Mouse (Mus musculus): ENCODE data around the gene Lmntd1.

The Lmntd1 gene

DNA sequence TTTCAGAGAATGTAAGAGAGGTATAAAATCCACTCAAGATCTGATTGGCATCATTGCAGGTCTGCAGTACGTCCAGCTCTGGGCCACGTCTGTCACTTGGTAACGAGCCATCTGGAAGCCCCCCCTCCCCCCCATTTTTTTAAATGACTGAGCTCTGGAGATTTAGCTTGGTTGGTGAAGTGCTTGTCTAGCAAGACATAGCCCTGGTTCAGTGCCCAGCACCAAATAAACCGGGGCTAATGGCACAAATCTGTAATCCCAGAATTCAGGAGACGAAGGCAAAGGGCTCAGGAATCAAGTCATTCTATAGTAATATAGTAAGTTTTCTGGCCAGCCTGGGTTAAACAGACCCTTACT, 130.8 kb downstream of the Lmntd1 start:
- no peak for DNase-seq

DNA sequence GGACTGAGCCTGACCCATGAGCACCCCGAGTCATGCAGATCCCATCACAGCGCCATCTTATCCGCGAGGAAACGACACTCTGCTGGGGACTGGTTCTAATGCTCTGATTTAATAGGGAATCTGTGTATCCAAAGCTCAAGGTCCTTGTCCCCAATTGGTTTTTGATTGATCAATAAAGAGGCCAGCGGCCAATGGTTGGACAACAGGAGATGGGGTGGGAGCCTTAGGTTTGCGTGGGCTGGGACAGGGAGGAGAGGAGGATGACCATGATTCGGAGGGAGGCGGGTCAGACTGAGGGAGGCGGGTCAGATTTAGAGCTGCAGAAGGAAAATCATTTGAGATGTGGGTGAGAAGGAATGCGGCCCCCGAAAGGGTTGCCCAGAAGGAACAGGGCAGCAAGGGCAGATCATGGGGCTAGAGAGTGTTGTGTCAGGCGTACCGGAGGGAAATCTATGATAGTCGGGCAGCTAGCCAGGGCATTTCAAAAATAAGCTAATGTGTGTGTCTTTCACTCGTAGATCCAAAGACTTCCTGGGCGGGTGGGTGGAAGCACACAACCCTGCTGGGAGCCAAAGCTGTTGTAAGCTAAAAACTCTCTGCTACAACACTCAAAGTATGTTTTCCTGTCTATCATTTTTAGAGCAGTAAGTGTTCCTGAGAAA, 131.3 kb downstream of the Lmntd1 start:
- DNase-seq = peak; percentile 57

DNA sequence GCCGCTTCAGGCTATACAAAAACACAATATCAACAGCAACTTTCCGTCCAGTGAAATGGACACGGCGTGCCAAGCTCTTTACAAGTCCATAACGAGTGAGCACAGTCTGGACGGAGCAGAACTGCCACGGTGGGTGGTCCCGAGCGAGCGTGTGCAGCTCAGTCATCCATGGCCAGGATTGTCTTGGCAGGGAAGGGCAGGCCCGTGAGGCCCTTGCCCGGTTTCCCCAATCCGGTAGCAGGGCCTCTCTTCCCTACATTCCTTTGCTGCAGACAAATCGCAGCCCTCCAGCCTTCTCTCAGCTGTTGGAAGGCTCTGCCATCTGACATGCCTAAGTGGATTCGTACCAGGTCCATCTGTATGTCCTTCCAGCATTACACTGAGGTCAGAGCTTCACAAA, 132.2 kb downstream of the Lmntd1 start:
- peak; percentile 73 for DNase-seq

DNA sequence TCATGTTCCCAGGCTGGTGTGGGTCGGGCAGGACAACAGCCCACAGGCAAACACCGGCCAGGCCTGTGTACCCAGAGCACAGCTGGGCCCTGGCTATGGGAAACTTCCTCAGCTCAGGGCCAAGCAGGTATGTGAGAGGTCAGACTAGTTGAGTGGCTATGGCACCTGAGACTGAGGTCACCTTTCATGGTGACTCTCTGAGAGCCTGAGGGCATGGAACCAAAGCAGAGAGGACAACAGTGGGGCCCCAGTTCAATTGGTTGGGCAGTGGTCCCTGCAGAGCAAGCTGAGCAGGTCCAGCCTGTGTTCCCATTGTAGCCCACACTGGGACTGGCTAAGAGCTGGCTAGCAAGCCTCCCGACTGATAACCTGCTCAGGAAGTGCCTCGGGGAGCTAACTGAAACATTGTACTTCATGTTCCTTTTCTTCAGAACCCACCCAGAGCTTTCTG, 135.3 kb downstream of the Lmntd1 start:
- no peak for DNase-seq

DNA sequence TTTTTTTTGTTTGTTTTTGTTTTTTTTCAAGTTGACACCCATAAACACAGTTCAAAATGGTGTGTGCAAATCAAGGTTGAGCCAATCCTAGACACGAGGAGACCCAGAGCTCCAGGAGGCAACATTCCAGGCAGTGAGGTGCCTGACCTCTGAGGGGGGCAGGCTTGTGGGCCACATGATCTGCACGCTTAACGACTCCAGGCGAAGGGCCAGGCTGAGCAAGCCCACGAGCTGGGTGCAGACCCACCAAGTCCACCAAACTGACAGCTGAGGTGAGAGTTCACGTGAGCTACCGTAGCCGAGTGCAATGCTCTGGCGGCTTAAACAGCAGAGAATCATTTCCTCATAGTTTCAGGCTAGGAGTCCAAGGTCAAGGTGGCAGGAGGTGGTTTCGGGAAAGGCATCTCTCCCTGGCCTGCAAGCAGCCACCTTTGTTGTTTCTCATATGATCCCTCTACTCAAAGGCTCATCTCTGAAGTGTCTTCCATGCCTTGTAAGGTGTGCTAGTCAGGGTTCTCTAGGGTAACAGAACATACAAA, 136.7 kb downstream of the Lmntd1 start:
- no peak for DNase-seq

DNA sequence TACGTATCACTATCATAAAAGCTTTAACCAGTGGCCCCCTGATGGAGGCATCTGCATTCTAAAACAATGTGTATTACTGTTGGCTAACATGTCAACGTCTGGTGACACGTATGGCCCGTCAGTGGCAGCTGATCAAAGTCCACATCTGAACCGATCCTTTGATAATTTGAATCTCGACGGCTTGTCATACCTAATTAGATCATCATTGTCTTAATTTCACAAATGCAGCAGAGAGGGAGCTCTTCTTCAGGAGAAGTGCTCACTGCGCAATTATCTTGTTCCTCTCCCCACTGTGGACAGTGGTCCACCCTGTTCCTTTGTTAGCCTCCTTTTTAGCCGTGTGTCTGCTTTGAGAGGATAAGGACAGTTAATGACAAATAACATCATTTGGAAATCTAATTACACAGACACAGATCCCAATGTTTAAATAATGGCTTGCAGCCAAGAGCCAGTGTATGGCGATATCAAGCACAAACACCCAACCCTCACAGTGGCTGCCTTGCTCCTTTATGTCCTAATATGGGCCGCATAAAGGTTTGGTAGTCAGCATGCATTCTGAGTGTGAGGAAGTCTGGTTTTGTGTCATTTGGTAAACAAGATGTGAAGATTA, 142.4 kb downstream of the Lmntd1 start:
- no peak for DNase-seq

DNA sequence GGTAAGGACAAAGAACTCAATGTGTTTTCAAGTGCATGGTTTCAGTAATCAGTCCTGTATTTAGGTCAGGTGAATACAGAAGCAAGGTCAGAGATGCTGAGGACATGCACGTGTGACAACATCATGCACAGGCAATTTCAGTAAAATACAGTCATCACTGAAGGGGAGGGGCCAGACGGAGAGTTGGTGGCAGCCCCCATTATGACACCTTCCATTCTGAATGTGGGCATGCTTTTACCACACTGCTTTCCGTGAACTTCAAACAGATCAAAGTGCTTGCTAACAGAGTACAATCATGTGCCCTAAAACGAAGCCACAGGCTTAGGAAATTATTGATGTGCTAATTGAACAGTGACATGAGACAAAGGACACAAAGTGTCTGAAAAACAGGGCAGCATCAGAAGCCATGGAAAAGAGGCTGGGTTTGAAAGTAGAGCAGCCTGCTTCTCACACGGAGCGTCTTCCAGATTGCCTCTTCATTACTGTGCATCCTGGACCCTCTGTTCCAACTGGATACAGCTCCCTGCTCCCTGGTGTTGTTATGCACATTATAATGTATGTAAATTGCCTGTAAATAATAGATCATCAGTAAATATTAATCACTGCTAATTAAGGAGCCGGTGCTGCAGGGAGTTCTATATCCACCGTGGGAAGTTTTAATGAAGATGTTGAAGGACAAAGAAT, 144.7 kb downstream of the Lmntd1 start:
- DNase-seq = no peak

DNA sequence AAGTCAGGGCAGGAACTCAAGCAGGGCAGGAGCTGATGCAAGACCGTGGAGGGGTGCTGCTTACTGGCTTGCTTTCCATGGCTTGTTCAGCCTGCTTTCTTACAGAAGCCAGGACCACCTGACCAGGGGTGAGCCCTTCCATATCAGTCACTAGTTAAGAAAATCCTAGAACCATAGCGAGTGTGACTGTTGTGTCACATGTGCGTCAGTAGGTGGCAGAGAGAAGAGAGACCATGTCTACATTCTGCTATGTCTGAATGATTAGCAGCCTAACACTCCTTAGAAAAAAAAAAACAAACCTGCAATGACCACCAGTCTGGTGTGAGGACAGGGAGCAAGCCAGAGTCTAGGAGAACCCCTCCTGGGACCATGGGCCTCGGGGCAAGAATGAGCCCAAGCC, 150.1 kb downstream of the Lmntd1 start:
- DNase-seq = no peak

DNA sequence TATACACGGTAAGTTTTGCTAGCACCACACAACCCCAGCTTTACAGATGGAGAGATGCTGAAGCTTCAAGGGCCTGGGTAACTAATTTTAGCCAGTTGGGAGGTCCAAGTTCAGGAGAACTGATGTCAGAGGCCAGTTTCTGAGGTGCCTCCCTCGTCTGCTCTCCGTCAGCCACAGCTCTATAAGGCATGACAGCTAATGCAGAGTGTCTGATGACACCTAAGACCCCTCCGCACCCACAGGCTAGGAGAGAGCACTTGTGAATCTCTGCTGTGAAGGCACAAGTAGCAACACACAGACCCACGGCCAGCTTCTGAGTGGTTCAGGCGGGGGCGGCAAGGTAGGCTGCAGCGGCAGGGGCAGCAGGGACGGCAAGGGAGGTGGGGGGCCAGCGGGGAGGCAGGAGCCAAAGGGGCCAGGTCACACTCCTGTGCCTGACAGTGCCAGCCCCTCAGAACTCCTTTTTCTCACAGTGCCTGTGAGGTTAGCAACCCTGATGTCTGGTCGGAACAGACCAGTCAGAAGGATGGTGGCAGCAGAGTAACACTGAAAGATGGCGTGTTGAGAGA, 151.4 kb downstream of the Lmntd1 start:
- DNase-seq = no peak

DNA sequence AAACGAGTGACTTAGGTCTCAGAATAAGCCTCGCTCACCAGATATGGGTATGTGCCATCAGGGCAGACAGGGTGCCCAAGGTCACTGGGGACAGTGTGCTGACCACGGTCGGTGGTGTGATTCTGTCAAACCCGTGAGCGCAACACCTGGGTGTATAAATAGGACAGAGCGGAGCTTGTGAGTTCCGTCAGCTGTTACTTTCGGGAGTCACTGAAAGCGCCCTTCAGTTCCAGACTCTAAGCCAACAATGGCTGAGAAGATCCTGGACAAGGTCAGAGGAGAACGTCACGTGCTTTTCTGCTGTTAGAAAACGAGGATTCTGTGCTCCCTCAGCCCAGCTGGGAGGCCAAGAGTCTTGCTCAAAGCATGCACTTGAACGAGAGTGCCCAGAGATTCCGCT, 157.1 kb downstream of the Lmntd1 start:
- peak; percentile 66 for DNase-seq

DNA sequence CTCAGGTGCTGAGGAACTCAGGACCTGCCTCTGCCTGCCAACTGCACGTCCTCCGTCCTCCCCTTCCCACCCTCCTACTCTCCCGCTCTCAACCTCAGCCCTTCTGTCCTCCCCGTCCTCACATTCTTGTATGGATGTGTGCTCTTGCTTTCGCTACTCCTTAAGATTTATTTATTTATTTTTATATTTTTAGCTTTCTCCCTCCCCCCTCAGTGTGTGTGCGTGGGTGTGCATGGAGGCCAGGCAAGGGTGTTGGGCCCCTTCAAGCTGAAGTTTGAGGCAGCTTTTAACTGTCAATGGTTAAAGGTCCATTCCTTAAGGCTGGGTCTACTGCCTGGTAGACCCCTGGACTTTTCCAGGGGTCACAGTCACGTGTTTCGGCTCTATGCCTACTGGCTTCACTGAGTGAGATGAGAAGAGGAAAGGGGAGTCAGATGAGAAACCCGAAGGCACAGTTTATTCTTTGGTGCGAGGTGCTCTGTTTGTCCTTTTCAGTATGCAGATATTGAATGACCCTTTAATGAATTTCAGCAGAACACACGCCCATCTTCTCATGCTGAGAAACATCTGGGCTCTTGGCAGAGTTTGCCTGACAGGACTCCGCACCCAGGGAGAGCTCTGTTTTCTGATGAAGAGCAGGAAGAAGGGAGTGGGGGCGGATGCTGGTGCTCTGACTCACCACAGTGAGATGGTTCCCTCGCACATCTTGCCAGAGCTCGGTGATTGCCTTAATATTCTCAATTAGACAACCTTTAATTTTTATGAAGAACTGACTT, 163.3 kb downstream of the Lmntd1 start:
- DNase-seq = peak; percentile 50

DNA sequence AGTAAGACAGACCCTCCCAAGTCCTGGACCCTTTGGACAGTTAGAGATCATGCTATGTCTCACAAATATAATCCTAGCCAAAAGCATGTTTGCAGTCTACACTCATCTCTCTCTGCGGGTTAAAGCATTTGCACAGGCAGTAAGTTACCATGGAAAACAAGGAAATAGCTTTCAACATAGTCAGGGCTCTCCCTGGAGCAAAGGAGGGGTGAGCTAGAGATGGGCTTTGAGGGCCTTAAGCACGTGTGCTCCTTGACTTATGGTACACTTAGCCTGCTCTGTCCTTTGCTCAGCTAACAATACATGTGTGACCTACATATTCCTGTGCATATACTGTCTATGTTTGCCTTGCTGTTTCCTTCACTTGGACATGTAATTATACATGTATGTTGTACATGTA, 165.8 kb downstream of the Lmntd1 start:
- no peak for DNase-seq

DNA sequence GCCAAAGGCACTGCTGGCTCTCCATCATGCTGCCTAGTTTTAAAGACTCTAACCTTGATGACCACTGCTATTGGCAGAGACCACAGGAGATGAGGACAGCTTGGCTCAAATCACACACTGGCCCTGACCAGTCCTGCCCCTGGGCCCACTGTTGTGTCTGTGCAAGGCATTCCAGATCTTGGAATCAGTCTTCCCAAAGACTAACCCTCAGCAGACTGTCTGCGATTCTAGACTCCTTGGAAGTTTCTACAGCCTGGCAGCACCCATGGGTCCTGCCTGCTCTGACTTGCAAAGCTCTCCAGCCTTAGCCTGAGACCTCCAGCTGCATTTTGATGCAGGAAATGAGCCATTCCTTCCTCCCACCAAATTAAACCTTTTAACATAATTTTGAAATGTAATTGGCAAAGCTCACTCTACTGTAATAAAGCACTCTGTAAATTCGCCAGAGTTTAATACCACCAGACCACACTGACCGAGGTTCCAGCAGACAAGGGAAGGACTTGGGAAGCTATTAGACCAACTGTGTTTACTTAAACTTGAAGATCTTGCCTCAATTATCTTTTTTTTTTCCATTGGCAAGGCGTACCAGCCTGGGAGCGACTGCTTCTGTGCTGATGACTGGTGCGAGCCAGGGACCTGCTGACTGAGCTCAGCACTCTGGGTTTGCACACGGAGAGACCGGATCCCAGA, 168.2 kb downstream of the Lmntd1 start:
- DNase-seq = peak; percentile 43

DNA sequence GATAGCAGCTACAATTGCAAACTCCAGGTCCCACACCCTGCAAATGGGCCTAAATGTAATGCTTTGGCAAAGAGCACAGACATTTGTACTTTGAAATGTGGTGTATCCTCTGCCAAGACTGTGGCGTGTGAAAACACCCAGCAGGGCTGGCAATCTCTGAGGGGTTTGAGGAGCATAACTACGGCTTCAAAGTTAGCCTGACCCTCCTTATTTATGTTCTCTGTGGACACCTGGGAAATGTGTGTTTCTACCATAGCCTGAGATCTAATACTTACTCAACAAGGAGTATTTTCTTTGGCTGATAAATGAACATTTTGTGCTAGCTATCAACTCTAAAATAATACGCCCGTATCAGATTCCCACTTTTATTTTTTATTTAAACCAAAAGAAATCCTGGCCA, 168.7 kb downstream of the Lmntd1 start:
- no peak for DNase-seq

DNA sequence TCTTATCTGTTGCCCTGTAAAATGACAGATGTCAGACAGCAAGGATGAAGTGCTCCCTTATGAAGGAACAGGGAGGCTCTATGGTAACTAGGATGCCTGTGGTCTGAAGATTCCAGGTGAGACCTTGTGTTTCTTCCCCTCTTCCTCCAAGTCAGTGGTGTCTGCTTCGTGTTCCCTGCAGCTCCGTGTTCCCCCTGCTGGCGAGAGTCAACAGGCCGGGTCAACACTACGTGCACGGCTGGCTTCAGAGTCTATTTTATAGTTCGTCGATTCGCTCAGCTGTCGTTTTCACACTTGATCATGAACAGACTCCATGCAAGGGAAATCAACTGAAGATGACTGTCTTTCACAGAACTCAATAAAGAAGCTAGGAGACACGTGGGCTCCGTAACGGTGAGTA, 171.3 kb downstream of the Lmntd1 start:
- DNase-seq = peak; percentile 47

DNA sequence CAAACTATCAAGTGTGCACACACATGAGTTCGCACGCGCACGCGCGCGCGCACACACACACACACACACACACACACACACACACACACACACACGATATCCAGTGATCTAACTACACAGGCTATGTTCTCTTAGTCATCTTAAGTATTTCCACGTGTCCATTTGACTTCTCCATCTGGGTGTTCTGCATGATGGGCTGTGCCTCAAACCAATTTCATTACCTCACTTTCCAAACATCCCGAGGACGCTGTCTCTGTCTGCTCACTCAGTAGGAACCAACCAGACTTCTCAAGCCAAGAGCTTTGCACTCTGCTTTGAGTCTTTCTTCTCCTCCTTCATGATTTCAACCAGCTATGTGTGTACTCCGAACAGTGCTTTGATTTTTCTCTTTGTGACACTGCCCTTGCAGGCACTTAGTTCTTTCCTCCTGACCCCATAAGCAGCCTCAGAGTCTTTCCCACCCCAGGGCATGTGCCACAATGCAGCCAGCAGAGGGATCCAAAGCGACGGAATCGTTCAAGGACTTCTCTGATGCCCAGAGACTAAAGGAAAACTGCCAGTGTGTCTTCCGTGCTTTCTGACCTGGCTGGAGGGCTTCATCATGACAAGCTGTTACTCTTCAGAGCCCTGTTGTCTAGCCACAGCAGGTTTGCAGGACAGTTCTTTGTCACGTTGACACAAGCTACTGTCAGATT, 172.6 kb downstream of the Lmntd1 start:
- peak; percentile 82 for DNase-seq

DNA sequence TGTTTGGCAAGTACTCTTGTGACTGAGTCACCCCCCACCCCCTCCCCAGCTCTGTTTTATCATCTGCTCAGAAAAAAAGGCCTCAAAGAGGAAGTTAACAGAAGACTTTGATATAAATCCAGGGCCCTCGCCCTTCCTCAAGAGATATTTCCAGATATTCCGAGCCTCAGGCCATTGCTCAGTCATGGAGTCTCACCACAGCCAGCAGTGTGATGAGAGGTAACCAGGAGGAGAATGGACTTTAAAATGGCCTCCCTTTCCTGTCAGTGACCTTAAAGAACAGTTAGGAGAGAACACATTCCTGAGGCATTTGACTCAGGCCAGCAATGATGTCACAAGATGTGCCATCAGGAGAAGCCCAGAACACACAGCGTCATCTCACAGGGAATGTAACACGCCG, 175.3 kb downstream of the Lmntd1 start:
- no peak for DNase-seq

DNA sequence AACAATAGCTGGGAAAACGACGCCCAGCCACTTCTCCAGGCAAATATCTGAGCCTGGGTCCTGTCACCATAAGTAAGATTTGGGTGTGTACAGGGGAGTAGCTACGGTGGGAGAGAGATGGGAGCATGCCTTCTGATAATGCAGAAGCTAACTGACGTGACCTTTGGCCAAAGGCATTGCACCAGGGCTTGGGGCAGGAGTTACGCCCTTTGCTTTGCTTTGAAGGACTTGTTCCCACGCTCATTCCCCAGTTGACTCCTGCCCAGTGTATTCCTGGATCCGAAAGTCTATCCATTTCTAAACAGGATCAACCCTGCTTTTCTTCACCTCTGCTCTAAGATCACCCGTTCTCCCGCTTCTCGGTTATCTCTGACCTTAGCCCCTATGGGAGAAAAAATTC, 178.4 kb downstream of the Lmntd1 start:
- DNase-seq = no peak

DNA sequence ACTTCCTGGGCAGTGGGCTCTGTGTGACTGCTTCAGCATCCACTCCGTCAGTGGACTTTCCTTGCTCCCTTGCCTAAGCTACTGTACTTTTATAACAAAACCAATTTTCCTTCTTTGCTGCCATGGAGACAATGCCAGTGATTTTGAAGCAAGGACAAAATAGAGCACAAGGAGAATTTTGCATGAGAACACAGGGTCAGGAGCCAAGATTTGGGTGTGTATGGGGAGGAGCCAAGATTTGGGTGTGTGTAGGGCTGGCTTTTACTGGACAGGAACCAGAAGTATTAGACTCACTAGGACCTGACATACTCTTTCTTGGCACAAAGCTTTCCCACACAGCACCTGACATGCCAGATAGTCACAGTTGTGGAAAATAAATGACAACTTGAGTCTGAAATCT, 179.0 kb downstream of the Lmntd1 start:
- DNase-seq = no peak

DNA sequence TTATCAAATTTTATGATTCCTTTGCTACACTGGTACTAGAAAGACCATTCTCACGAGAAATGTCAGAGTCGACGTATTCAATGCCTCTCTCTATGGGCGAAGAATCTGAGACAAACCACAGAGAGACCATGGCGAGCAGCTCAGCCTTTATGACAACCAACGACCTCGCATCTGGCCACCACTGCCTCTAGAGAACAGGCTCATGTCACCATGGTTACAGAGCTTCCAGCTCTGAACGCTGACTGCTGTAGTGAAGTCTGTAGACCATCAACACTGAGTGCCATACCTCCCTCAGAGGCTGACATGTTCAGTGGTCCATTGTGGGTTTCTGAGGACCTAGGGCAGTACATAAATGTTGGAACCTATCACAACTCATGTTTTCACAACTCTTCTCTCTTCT, 180.2 kb downstream of the Lmntd1 start:
- DNase-seq = no peak
